Mouse (Mus musculus) neural tube, embryonic 12.5 days (tissue): ENCODE measurements at regions not wholly inside any gene's neighbourhood (a gene's known extent, or its start where the extent isn't known, plus 50 kb on each side); places are given as distances from the start of the nearest gene placed in this dataset.

ENCODE experiments used
- ATAC-seq: fragments of 200-750 bp; cut with Nextera tagmentation; 2 replicates; pipeline ENCODE4 v1.8.0; 2017; ENCODE audit warnings: low read depth, mild to moderate bottlenecking, moderate TSS enrichment, moderate library complexity; ENCODE audit not compliant: low FRiP score
- H3K27ac ChIP-seq: fragments of 300-500 bp; sonication (generic); 2 replicates; pipeline ENCODE4 v1.5.1; 2016
- H3K27me3 ChIP-seq: fragments of 300-500 bp; sonication (generic); replicated peaks from 2 replicates; pipeline ENCODE4 v1.6.1; 2016; ENCODE audit warnings: mild to moderate bottlenecking
- H3K36me3 ChIP-seq: fragments of 300-500 bp; sonication (generic); 2 replicates; pipeline ENCODE4 v1.6.1; 2016; ENCODE audit warnings: mild to moderate bottlenecking
- H3K4me1 ChIP-seq: fragments of 300-500 bp; sonication (generic); 2 replicates; pipeline ENCODE4 v1.6.1; 2016
- H3K4me2 ChIP-seq: fragments of 300-500 bp; sonication (generic); replicated peaks from 2 replicates; pipeline ENCODE4 v1.6.1; 2016; ENCODE audit warnings: mild to moderate bottlenecking
- H3K4me3 ChIP-seq: fragments of 300-500 bp; sonication (generic); 2 replicates; pipeline ENCODE4 v1.5.1; 2016
- H3K9ac ChIP-seq: fragments of 300-500 bp; sonication (generic); 2 replicates; pipeline ENCODE4 v1.6.1; 2016; ENCODE audit warnings: mild to moderate bottlenecking
- H3K9me3 ChIP-seq: fragments of 300-500 bp; sonication (generic); 2 replicates; pipeline ENCODE4 v1.6.1; 2016; ENCODE audit warnings: mild to moderate bottlenecking
- WGBS: fragments of 180-500 bp; shearing (Covaris S2); methylation state at CpG from one replicate; pipeline ENCODE4 v1.1.7; 2016; 5-methylcytosine and 5-hydroxymethylcytosine counted together

- Histone ChIP-seq H3K27ac (no peak overlapping the region), H3K9me3 (no peaks in the 10 kb centered on the region), H3K9ac (no peak overlapping the region), H3K4me2 (no peak overlapping the region), H3K4me1 (no peaks in the 10 kb centered on the region), H3K4me3 (no peak overlapping the region), H3K27me3 (no peaks in the 10 kb centered on the region), H3K36me3 (no peaks in the 10 kb centered on the region)
- WGBS = 93% methylated on average over 3 of the region's 3 CpGs
- ATAC-seq = no peak
These were observed 64.5 kb upstream of the 1700020N01Rik start for GRCm38 (mm10) chr10:21528396-21528795.

GRCm38 (mm10) chr10:21529098-21529749, 63.7 kb upstream of the 1700020N01Rik start:
- Histone ChIP-seq H3K9ac (no peak overlapping the region), H3K4me3 (no peak overlapping the region), H3K27ac (no peak overlapping the region), H3K27me3 (no peaks in the 10 kb centered on the region), H3K4me1 (no peaks in the 10 kb centered on the region), H3K36me3 (no peaks in the 10 kb centered on the region), H3K4me2 (no peak overlapping the region), H3K9me3 (no peaks in the 10 kb centered on the region)
- 80% methylated on average over 10 of the region's 10 CpGs for WGBS
- no peak for ATAC-seq

GRCm38 (mm10) chr10:21532142-21532541, 60.8 kb upstream of the 1700020N01Rik start:
- Histone ChIP-seq H3K9ac (no peak overlapping the region), H3K9me3 (no peaks in the 10 kb centered on the region), H3K27ac (no peak overlapping the region), H3K27me3 (no peaks in the 10 kb centered on the region), H3K4me2 (no peak overlapping the region), H3K4me1 (no peaks in the 10 kb centered on the region), H3K36me3 (no peaks in the 10 kb centered on the region), H3K4me3 (no peak overlapping the region)
- ATAC-seq = no peak
- whole genome bisulfite sequencing = 74% methylated on average over 1 of the region's 1 CpGs

- Histone ChIP-seq H3K4me2 (no peak overlapping the region), H3K4me1 (no peaks in the 10 kb centered on the region), H3K9ac (no peak overlapping the region), H3K9me3 (no peaks in the 10 kb centered on the region), H3K36me3 (no peaks in the 10 kb centered on the region), H3K4me3 (no peak overlapping the region), H3K27ac (no peak overlapping the region), H3K27me3 (no peaks in the 10 kb centered on the region)
- 80% methylated on average over 5 of the region's 5 CpGs for WGBS
- ATAC-seq = no peak
These were observed 57.3 kb upstream of the 1700020N01Rik start for GRCm38 (mm10) chr10:21535631-21536030.

GRCm38 (mm10) chr10:21538481-21538880, 54.5 kb upstream of the 1700020N01Rik start:
- Histone ChIP-seq H3K27me3 (no peaks in the 10 kb centered on the region), H3K9me3 (no peaks in the 10 kb centered on the region), H3K36me3 (no peaks in the 10 kb centered on the region), H3K4me3 (no peak overlapping the region), H3K4me1 (no peaks in the 10 kb centered on the region), H3K27ac (no peak overlapping the region), H3K9ac (no peak overlapping the region), H3K4me2 (no peak overlapping the region)
- no peak for ATAC-seq
- WGBS = 61% methylated on average over 6 of the region's 6 CpGs
